Mouse (Mus musculus) midbrain, postnatal 0 days (tissue): ENCODE measurements around the gene Pias1. TPM values are rescaled to one million over a fixed set of nuclear protein-coding genes. Genes with fewer than 3 reads are reported as not detected.

Experiments
- ATAC-seq: fragments of 200-750 bp; cut with Nextera tagmentation; 2 replicates; pipeline ENCODE4 v1.8.0; 2017; ENCODE audit warnings: moderate number of reproducible peaks, mild to moderate bottlenecking, moderate TSS enrichment, moderate library complexity; ENCODE audit not compliant: low FRiP score
- DNase-seq: peaks from one replicate; pipeline ENCODE4 v3.0.0-alpha.2; 2015; ENCODE audit warnings: low spot score
- H3K27ac ChIP-seq: fragments of 300-500 bp; sonication (generic); 2 replicates; pipeline ENCODE4 v1.5.1; 2014; ENCODE audit warnings: low read depth, mild to moderate bottlenecking, low read length, mixed read lengths
- H3K27me3 ChIP-seq: fragments of 300-500 bp; sonication (generic); 2 replicates; pipeline ENCODE4 v1.6.1; 2014; ENCODE audit warnings: low read length, control low read depth, mixed read lengths; ENCODE audit not compliant: insufficient read depth
- H3K36me3 ChIP-seq: fragments of 300-500 bp; sonication (generic); 2 replicates; pipeline ENCODE4 v1.6.1; 2014; ENCODE audit warnings: low read length, control low read depth, mixed read lengths; ENCODE audit not compliant: insufficient read depth
- H3K4me1 ChIP-seq: fragments of 300-500 bp; sonication (generic); 2 replicates; pipeline ENCODE4 v1.6.1; 2014; ENCODE audit warnings: mild to moderate bottlenecking, control low read depth, antibody characterized with exemption, low read length, mixed read lengths; ENCODE audit not compliant: insufficient read depth
- H3K4me2 ChIP-seq: fragments of 300-500 bp; sonication (generic); 2 replicates; pipeline ENCODE4 v1.6.1; 2014; ENCODE audit warnings: low read depth, mild to moderate bottlenecking, low read length, mixed read lengths; ENCODE audit not compliant: poor library complexity, severe bottlenecking
- H3K4me3 ChIP-seq: fragments of 300-500 bp; sonication (generic); 2 replicates; pipeline ENCODE4 v1.5.1; 2014; ENCODE audit warnings: low read depth, mild to moderate bottlenecking, low read length, moderate library complexity
- H3K9ac ChIP-seq: fragments of 300-500 bp; sonication (generic); replicated peaks from 2 replicates; pipeline ENCODE4 v1.6.1; 2014; ENCODE audit warnings: mild to moderate bottlenecking, low read length, moderate library complexity, mixed read lengths; ENCODE audit not compliant: poor library complexity, severe bottlenecking
- H3K9me3 ChIP-seq: fragments of 300-500 bp; sonication (generic); 2 replicates; pipeline ENCODE4 v1.6.1; 2016; ENCODE audit warnings: low read length, control low read depth
- CTCF ChIP-seq: IDR thresholded peaks from 2 replicates; pipeline ENCODE4 v1.5.1; 2016; ENCODE audit warnings: antibody characterized with exemption, mild to moderate bottlenecking
- WGBS: fragments of 180-500 bp; shearing (Covaris S2); extraction: QIAGEN DNeasy Blood & Tissue Kit; methylation state at CpG from one replicate; pipeline ENCODE4 v1.1.7; 2014; 5-methylcytosine and 5-hydroxymethylcytosine counted together
- polyA plus RNA-seq: library from polyadenylated mRNA; unstranded; fragments of >200 nt; fragmentation: Nextera tagmentation; extraction: Ambion mirVana; gene quantifications from 2 replicates; pipeline ENCODE4 v1.2.1, GENCODE M21; 2015
- total RNA-seq: library from RNA; depleted of rRNA; stranded (reverse); fragments of >200 nt; gene quantifications from 2 replicates; pipeline ENCODE4 v1.2.3, GENCODE M21; 2014

Pias1 gene
- total and polyA plus RNA-seq, 2 experiments from 2014 or later = 38.5 to 50.5 TPM

DNA sequence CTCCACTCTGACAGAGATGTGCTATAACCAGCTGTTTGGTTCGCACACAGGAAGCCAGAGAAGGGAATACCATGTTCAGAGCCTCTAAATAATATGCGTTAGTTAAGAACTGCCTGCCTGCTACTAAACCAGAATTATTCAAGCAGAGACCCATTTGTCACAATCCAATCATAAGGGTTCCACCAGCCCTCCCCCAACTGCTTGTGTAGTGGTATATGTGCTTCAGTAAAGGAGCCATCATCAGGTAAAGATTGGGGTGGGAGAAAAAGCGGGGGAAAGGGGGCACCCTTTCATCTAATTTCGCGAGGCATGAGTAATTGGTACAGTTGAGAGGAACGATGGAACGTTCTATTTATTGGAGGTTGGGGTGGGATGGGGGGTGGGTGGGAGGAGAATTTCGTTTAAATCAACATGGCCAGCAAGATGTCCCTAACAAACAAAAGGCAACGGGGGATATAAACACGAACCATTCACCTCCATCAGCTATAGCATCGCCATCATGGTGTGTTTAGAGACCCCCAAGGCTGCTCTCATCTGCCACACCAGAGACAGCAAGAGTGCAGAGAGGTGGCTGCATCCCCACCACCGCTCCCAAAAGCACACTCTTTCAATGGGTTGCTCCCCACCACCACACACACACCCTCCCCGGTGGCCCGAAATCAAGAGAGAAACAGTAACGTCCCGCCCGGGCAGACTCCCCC is 8.1 kb downstream of the Pias1 start:
- no peaks in the 10 kb centered on the region for H3K9me3 ChIP-seq
- TF ChIP-seq CTCF = no peak
- WGBS = under 1% methylated on average over 17 of the region's 17 CpGs
- H3K27me3 ChIP-seq = no peaks in the 10 kb centered on the region
- ATAC-seq (0 out of 2 replicates have a peak, but pooled peaks have one; percentile 9), DNase-seq (peak; percentile 33)
- H3K4me1 ChIP-seq = no peaks in the 10 kb centered on the region
- peak overlapping the region; percentile 74 for H3K4me2 ChIP-seq
- peak overlapping the region; percentile 87 for H3K27ac ChIP-seq
- peak overlapping the region; percentile 91 for H3K9ac ChIP-seq
- no peaks in the 10 kb centered on the region for H3K36me3 ChIP-seq
- H3K4me3 ChIP-seq = peak overlapping the region; percentile 96

DNA sequence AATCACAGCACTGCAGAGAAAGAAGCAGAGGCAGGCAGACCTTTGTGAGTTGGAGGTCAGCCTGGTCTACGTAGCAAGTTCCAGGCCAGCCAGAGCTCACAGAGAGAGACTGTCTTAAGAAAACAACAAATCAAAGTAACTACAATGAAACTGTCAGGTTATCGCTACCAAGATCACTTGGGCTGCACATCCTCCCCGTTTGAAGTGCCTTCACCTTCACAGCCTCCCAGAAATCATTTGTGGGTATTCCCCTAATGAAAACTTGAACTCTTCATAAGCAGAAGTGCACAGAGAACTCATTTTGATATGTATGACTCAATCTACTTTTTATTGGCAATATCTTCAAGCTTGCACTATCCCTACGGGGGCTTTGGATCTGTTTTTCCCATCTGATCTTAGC is 10.6 kb downstream of the Pias1 start:
- ATAC-seq (no peak), DNase-seq (no peak)
- Histone ChIP-seq H3K27ac (no peak overlapping the region), H3K4me3 (no peak overlapping the region), H3K4me2 (no peak overlapping the region), H3K9ac (no peak overlapping the region), H3K27me3 (no peaks in the 10 kb centered on the region), H3K4me1 (no peaks in the 10 kb centered on the region), H3K36me3 (no peaks in the 10 kb centered on the region), H3K9me3 (no peaks in the 10 kb centered on the region)
- TF ChIP-seq CTCF = no peak
- 61% methylated on average over 4 of the region's 4 CpGs for WGBS

DNA sequence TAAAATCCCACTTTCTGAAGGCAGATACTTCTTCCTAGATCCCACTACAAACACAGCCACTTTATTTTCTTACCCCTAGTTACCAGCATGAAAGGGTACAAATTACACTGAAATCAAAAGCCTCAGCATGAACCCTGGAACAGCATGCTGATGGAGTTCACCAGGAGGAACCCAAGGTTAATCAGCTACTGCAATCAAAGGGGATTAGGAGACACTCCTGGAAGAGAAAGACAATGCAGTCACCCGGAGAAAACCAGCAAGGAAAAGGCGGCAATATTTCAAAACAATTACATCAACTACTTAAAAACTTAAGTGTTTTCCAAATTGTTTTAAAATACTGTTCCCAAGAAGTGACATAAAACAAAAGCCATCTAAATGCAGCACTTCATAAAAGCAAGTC is 11.9 kb downstream of the Pias1 start:
- no peak for TF ChIP-seq CTCF
- Histone ChIP-seq H3K9ac (no peak overlapping the region), H3K9me3 (no peaks in the 10 kb centered on the region), H3K36me3 (no peaks in the 10 kb centered on the region), H3K27ac (no peak overlapping the region), H3K4me2 (no peak overlapping the region), H3K4me1 (no peaks in the 10 kb centered on the region), H3K27me3 (no peaks in the 10 kb centered on the region), H3K4me3 (no peak overlapping the region)
- DNase-seq (no peak), ATAC-seq (no peak)
- 19% methylated on average over 2 of the region's 2 CpGs for WGBS

DNA sequence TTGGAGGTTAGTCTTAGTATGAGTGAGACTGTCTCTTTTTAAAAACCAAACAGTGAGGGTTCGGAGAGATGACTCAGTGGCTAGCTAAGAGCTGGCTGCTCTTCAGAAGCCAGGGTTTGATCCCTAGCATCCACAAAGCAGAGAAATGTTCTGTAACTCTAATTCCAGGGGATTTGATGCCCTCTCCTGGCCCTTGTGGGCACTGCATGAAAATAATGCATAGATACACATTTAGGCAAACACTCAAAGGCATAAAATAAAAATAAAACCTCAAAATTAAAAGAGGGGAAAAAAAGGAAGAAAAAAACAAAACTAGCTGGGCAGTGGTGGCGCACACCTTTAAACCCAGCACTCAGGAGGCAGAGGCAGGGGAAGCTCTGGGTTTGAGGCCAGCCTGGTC is 13.3 kb downstream of the Pias1 start:
- no peaks in the 10 kb centered on the region for H3K27me3 ChIP-seq
- TF ChIP-seq CTCF = peak; percentile 64
- H3K4me2 ChIP-seq = no peak overlapping the region
- DNase-seq (no peak), ATAC-seq (no peak)
- 98% methylated on average over 2 of the region's 2 CpGs for WGBS
- no peak overlapping the region for H3K4me3 ChIP-seq
- no peaks in the 10 kb centered on the region for H3K36me3 ChIP-seq
- H3K4me1 ChIP-seq = no peaks in the 10 kb centered on the region
- H3K27ac ChIP-seq = no peak overlapping the region
- no peaks in the 10 kb centered on the region for H3K9me3 ChIP-seq
- no peak overlapping the region for H3K9ac ChIP-seq

DNA sequence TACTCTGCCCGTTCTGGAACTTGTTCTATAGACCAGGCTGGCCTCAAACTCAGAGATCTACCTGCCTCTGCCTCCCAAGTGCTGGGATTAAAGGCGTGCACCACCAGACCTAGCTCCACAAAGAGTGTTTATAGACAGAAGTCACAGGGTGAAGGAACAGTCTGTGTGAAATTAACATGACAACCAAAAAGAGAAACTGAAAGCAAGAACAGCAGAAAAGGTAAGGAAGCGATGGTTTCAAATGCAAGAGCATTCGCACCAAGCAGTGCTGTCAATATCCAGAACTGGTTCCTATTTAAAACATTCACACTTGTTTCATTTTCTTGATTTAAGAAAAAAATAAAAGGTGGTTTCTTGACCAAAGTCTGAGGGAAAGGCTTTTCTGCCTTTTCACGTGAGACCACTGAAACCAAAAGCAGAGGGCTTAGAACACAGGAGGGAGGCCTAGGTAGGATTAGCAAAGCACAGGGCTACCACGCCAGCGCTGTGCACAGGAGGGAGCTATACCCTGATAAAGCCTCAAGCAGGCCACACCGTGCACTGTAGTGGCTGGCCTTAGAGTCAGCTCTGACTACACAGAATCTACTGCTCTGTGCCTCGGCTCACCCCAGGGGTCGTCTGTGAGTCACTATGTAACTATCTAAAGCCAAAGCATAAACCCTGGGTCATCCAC is 15.5 kb downstream of the Pias1 start:
- Histone ChIP-seq H3K9me3 (no peaks in the 10 kb centered on the region), H3K27ac (no peak overlapping the region), H3K27me3 (no peaks in the 10 kb centered on the region), H3K4me3 (no peak overlapping the region), H3K9ac (no peak overlapping the region), H3K4me1 (no peaks in the 10 kb centered on the region), H3K4me2 (no peak overlapping the region), H3K36me3 (no peaks in the 10 kb centered on the region)
- TF ChIP-seq CTCF = peak; percentile 28
- peak; percentile 11 for DNase-seq
- ATAC-seq = no peak
- WGBS = 52% methylated on average over 10 of the region's 10 CpGs

GRCm38 (mm10) chr9:62970345-62970744 is 17.4 kb downstream of the Pias1 start:
- DNase-seq (no peak), ATAC-seq (no peak)
- Histone ChIP-seq H3K4me2 (no peak overlapping the region), H3K4me3 (no peak overlapping the region), H3K9me3 (no peaks in the 10 kb centered on the region), H3K27ac (no peak overlapping the region), H3K27me3 (no peaks in the 10 kb centered on the region), H3K9ac (no peak overlapping the region), H3K36me3 (no peaks in the 10 kb centered on the region), H3K4me1 (no peaks in the 10 kb centered on the region)
- no peak for TF ChIP-seq CTCF
